Mouse (Mus musculus): Measurements from ENCODE around the gene Tmem262.

DNA sequence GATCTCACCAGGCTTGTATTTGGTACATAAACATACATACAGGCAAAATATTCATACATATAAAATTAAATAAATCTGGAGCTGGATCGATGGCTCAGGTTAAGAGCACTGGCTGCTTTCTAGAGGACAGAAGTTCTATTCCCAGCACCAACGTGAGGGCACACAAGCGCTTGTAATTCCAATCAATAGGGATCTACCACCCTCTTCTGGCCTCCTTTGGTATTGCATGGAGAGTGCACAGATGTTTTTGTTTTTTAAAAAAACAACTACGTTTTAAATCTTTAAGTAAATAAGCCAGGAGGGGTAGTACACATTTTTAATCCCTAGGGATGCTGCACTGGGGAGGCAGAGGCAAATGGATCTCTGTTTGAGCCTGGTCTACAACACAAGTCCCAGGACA is 46.5 kb downstream of the Tmem262 start:
- TF ChIP-seq CTCF (IDR thresholded peaks at IDR 0.05), result peak; percentile 81
- TF ChIP-seq EP300 (IDR thresholded peaks at IDR 0.05), result peak; percentile 31; the same call in 1 of the 2 replicates
